Mouse (Mus musculus) intestine, embryonic 14.5 days (tissue): ENCODE measurements around the gene Pcdh9. TPM values are rescaled to one million over a fixed set of nuclear protein-coding genes. Genes with fewer than 3 reads are reported as not detected.

ENCODE experiments used
- ATAC-seq: fragments of 200-750 bp; cut with Nextera tagmentation; replicated peaks from 2 replicates; pipeline ENCODE4 v1.8.0; 2017; ENCODE audit warnings: low read depth, moderate number of reproducible peaks, moderate TSS enrichment, moderate library complexity; ENCODE audit not compliant: low FRiP score, low TSS enrichment
- DNase-seq: peaks from one replicate; pipeline ENCODE4 v3.0.0-alpha.2; 2018; ENCODE audit warnings: low spot score
- H3K27ac ChIP-seq: fragments of 300-500 bp; sonication (generic); 2 replicates; pipeline ENCODE4 v1.5.1; 2014; ENCODE audit warnings: low read depth, mild to moderate bottlenecking, control low read depth
- H3K27me3 ChIP-seq: fragments of 300-500 bp; sonication (generic); replicated peaks from 2 replicates; pipeline ENCODE4 v1.6.1; 2014; ENCODE audit warnings: low read length, control low read depth; ENCODE audit not compliant: control insufficient read depth, insufficient read depth
- H3K36me3 ChIP-seq: fragments of 300-500 bp; sonication (generic); 2 replicates; pipeline ENCODE4 v1.6.1; 2014; ENCODE audit warnings: low read length, control low read depth; ENCODE audit not compliant: control insufficient read depth, insufficient read depth
- H3K4me1 ChIP-seq: fragments of 300-500 bp; sonication (generic); replicated peaks from 2 replicates; pipeline ENCODE4 v1.6.1; 2014; ENCODE audit warnings: low read length, control low read depth, mixed read lengths; ENCODE audit not compliant: control insufficient read depth, insufficient read depth
- H3K4me2 ChIP-seq: fragments of 300-500 bp; sonication (generic); 2 replicates; pipeline ENCODE4 v1.6.1; 2014; ENCODE audit warnings: low read length
- H3K4me3 ChIP-seq: fragments of 300-500 bp; sonication (generic); 2 replicates; pipeline ENCODE4 v1.5.1; 2014; ENCODE audit warnings: low read depth, low read length, control low read depth, mixed read lengths
- H3K9ac ChIP-seq: fragments of 300-500 bp; sonication (generic); 2 replicates; pipeline ENCODE4 v1.6.1; 2014; ENCODE audit warnings: mild to moderate bottlenecking, low read length
- H3K9me3 ChIP-seq: fragments of 300-500 bp; sonication (generic); 2 replicates; pipeline ENCODE4 v1.6.1; 2016; ENCODE audit warnings: low read length, control low read depth; ENCODE audit not compliant: control insufficient read depth
- WGBS: fragments of 180-500 bp; shearing (Covaris S2); extraction: QIAGEN DNeasy Blood & Tissue Kit; methylation state at CpG from one replicate; pipeline ENCODE4 v1.1.7; 2014; 5-methylcytosine and 5-hydroxymethylcytosine counted together
- polyA plus RNA-seq: library from polyadenylated mRNA; unstranded; fragments of >200 nt; fragmentation: Nextera tagmentation; extraction: Ambion mirVana; gene quantifications from 2 replicates; pipeline ENCODE4 v1.2.1, GENCODE M21; 2014

The Pcdh9 gene
- polyA plus RNA-seq, 1 experiment from 2014 or later: 23.3 TPM

GRCm38 (mm10) chr14:93437226-93437625 lies 453.3 kb downstream of the Pcdh9 start:
- 49% methylated on average over 1 of the region's 1 CpGs for WGBS
- no peak for ATAC-seq

GRCm38 (mm10) chr14:93416752-93417151 lies 473.7 kb downstream of the Pcdh9 start:
- H3K9ac ChIP-seq: no peak overlapping the region
- no peaks in the 10 kb centered on the region for H3K36me3 ChIP-seq
- no peak overlapping the region for H3K27ac ChIP-seq
- H3K4me2 ChIP-seq: no peak overlapping the region
- H3K27me3 ChIP-seq: no peaks in the 10 kb centered on the region
- H3K4me1 ChIP-seq: no peaks in the 10 kb centered on the region
- no peaks in the 10 kb centered on the region for H3K9me3 ChIP-seq
- no peak for DNase-seq
- no peak for ATAC-seq
- 65% methylated on average over 3 of the region's 3 CpGs for WGBS
- H3K4me3 ChIP-seq: no peak overlapping the region

More at GRCm38 (mm10) chr14:93437226-93437625, 453.3 kb downstream of the Pcdh9 start:
- no peaks in the 10 kb centered on the region for H3K36me3 ChIP-seq
- no peaks in the 10 kb centered on the region for H3K4me1 ChIP-seq
- H3K27ac ChIP-seq: no peak overlapping the region
- no peak overlapping the region for H3K9ac ChIP-seq
- H3K9me3 ChIP-seq: no peaks in the 10 kb centered on the region
- no peak overlapping the region for H3K4me2 ChIP-seq
- H3K4me3 ChIP-seq: no peak overlapping the region
- no peaks in the 10 kb centered on the region for H3K27me3 ChIP-seq
- no peak for DNase-seq

GRCm38 (mm10) chr14:93415496-93415895 lies 475.0 kb downstream of the Pcdh9 start:
- Histone ChIP-seq H3K4me1 (no peaks in the 10 kb centered on the region), H3K4me3 (no peak overlapping the region), H3K9me3 (no peaks in the 10 kb centered on the region), H3K9ac (no peak overlapping the region), H3K4me2 (no peak overlapping the region), H3K36me3 (no peaks in the 10 kb centered on the region), H3K27me3 (no peaks in the 10 kb centered on the region), H3K27ac (no peak overlapping the region)
- DNase-seq (no peak), ATAC-seq (no peak)
- 86% methylated on average over 2 of the region's 2 CpGs for WGBS

GRCm38 (mm10) chr14:93409314-93409713 lies 481.2 kb downstream of the Pcdh9 start:
- H3K4me2 ChIP-seq: no peak overlapping the region
- H3K27ac ChIP-seq: no peak overlapping the region
- DNase-seq: no peak
- H3K36me3 ChIP-seq: no peaks in the 10 kb centered on the region
- H3K27me3 ChIP-seq: no peaks in the 10 kb centered on the region
- ATAC-seq: no peak
- no peak overlapping the region for H3K4me3 ChIP-seq
- no peak overlapping the region for H3K9ac ChIP-seq
- 53% methylated on average over 1 of the region's 1 CpGs for WGBS
- H3K4me1 ChIP-seq: no peaks in the 10 kb centered on the region
- H3K9me3 ChIP-seq: no peaks in the 10 kb centered on the region

- WGBS: 90% methylated on average over 5 of the region's 5 CpGs
Observed at GRCm38 (mm10) chr14:93407747-93408146, 482.7 kb downstream of the Pcdh9 start.

GRCm38 (mm10) chr14:93385090-93385489 lies 505.4 kb downstream of the Pcdh9 start:
- ATAC-seq (no peak), DNase-seq (no peak)
- Histone ChIP-seq H3K4me2 (no peak overlapping the region), H3K4me3 (no peak overlapping the region), H3K27ac (no peak overlapping the region), H3K36me3 (no peaks in the 10 kb centered on the region), H3K4me1 (no peaks in the 10 kb centered on the region), H3K27me3 (no peaks in the 10 kb centered on the region), H3K9me3 (no peaks in the 10 kb centered on the region), H3K9ac (no peak overlapping the region)
- 78% methylated on average over 2 of the region's 2 CpGs for WGBS

More at GRCm38 (mm10) chr14:93407747-93408146, 482.7 kb downstream of the Pcdh9 start:
- ATAC-seq: no peak
- Histone ChIP-seq H3K27ac (no peak overlapping the region), H3K27me3 (no peaks in the 10 kb centered on the region), H3K36me3 (no peaks in the 10 kb centered on the region), H3K4me3 (no peak overlapping the region), H3K9ac (no peak overlapping the region), H3K9me3 (no peaks in the 10 kb centered on the region), H3K4me1 (no peaks in the 10 kb centered on the region), H3K4me2 (no peak overlapping the region)
- DNase-seq: no peak

GRCm38 (mm10) chr14:93381163-93381562 lies 509.3 kb downstream of the Pcdh9 start:
- Histone ChIP-seq H3K9ac (no peak overlapping the region), H3K27me3 (no peaks in the 10 kb centered on the region), H3K27ac (no peak overlapping the region), H3K4me3 (no peak overlapping the region), H3K4me1 (no peaks in the 10 kb centered on the region), H3K36me3 (no peaks in the 10 kb centered on the region), H3K4me2 (no peak overlapping the region), H3K9me3 (no peaks in the 10 kb centered on the region)
- ATAC-seq (no peak), DNase-seq (no peak)
- whole genome bisulfite sequencing: 45% methylated on average over 4 of the region's 4 CpGs

- no peak overlapping the region for H3K4me2 ChIP-seq
- no peaks in the 10 kb centered on the region for H3K9me3 ChIP-seq
- H3K36me3 ChIP-seq: no peaks in the 10 kb centered on the region
- no peaks in the 10 kb centered on the region for H3K4me1 ChIP-seq
- no peak for ATAC-seq
- H3K9ac ChIP-seq: no peak overlapping the region
- no peak for DNase-seq
- H3K27ac ChIP-seq: no peak overlapping the region
- H3K27me3 ChIP-seq: no peaks in the 10 kb centered on the region
- 48% methylated on average over 1 of the region's 1 CpGs for WGBS
- no peak overlapping the region for H3K4me3 ChIP-seq
Observed at GRCm38 (mm10) chr14:93380757-93381156, 509.7 kb downstream of the Pcdh9 start.

GRCm38 (mm10) chr14:93376159-93376558 lies 514.3 kb downstream of the Pcdh9 start:
- no peaks in the 10 kb centered on the region for H3K4me1 ChIP-seq
- no peaks in the 10 kb centered on the region for H3K36me3 ChIP-seq
- H3K27me3 ChIP-seq: no peaks in the 10 kb centered on the region
- DNase-seq: no peak
- no peak overlapping the region for H3K4me2 ChIP-seq
- no peak overlapping the region for H3K9ac ChIP-seq
- no peaks in the 10 kb centered on the region for H3K9me3 ChIP-seq
- no peak for ATAC-seq
- H3K4me3 ChIP-seq: no peak overlapping the region
- 89% methylated on average over 4 of the region's 4 CpGs for WGBS
- H3K27ac ChIP-seq: no peak overlapping the region
